Mouse (Mus musculus): ENCODE measurements around the gene Zfand4.
"Not testable (repeated sequence)": the region's sequence is repeated elsewhere in the genome, so short reads cannot be mapped to it uniquely, and the experiment has no call there.

Gene Zfand4

DNA sequence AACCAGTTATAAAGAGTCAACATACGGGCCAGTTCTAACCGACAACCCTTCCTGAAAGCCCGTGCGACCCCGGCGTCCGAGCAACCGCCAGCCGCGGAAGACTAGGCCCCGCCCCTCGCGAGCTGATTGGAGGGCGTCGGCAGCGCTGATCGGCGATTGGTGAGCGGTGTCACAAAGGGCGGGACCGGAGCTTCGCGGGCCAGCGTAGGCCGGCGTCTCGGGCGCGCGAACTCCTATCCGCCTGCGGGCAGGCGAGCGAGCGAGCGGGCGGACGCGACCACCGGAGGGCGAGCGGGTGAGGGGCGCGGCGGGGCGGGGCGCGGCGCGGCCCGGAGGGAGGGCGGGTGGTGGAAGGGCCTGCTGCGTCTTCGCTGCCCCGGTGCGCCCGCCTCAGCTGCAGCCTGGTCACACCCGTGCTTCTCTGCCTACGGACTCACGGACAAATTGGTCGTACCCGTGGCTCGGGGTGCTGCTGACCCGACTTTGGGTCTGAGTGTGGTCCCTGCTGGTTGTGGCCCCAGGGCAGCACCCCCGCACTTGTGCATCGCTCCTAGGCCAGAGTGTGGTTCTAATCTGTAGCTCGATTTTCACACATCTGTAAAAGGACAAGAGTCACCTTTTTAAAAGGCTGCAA lies at the start of gene Zfand4:
TSS of gene Zfand4 (plus strand) at position 205 of the 634 bp plus-strand sequence.
- in situ Hi-C loops (cut with MboI, MseI), result no loop called here

DNA sequence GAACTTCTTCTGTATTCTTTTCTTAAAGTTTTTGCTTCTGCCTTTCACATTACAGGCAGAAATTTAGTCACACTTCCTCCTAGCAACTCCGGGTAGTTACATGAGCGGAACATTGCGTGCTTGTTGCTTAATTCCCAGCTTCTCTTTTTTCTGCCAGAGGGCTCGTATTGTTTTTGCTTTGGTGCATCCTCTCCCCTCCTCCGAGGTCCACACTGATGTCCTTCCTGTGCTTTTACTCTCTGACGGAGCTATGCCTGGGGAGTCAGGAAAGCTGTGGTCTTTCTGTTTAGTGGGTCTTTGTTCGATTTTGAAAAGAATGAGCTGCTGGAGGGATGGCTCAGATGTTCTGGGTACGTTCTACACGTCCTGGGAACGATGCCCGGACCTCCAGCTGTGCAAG lies 36.3 kb upstream of the Zfand4 start:
- in situ Hi-C loops (cut with MboI, MseI), result no loop called here

DNA sequence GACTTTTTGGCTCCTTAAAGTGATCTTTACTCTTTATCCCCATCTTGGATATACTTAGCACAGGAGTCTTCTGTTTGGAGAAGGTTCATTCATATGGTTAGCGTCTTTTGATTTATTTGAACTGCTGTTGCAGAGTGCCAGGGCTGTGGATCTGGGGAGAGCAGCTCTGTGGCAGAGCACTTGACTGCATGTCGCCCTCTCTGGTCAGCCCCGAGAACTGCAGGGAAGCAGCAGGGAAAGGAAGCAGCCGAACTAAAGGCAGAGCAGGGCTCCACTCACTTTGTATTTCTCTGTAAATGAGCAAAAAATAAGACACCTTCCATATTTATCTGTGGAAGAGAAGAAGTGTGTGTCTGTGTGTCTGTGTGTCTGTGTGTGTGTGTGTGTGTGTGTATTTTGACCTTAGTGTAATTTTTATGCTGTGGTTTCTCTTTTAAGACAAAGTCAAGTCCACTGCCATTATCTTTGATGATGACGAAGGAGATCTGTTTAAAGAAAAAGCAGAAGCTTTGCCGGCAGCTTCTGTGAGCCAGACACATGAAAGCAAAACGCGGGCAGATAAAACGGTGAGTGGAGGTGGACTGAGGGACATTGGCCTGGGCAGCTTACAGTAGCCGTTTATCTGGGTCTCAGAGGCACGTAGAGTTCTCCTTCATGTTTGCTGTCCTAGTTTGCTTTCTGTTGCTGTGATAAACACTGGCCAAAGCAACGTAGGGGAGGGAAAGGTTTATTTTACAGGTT lies 35.1 kb upstream of the Zfand4 start:
- in situ Hi-C loops (cut with MboI, MseI), result no loop called here

DNA sequence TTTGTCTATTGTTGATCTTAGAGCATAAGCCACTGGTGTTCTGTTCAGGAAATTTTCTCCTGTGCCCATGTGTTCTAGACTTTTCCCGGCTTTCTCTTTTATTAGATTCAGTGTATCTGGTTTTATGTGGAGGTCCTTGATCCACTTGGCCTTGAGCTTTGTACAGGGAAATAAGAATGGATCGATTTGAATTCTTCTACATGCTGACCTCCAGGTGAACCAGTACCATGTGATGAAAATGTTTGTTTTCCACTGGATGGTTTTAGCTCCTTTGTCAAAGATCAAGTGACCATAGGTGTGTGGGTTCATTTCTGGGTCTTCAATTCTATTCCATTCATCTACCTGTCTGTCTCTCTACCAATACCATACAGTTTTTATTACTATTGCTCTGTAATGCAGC lies 29.2 kb upstream of the Zfand4 start:
- in situ Hi-C loops (cut with MboI, MseI), result not testable (repeated sequence)

DNA sequence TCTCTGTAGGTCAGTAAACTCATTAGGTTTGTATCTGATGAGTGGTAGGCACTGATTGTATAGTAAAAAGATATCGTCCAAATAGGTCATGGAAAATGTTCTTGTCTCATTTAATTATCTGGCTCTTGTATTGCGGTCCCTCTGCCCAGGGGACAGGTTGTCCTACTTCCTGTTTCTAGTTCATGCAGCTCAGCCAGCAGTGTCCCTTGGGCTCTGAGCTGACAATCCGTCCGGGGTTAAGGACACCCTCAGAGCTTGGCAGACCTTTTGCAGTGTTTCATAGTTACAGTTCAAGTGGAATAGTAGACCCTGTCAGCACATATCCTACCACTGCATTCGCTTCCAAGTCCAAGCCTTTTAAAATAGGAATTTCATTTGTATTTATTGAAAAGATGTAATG lies 28.7 kb upstream of the Zfand4 start:
- in situ Hi-C loops (cut with MboI, MseI), result no loop called here

DNA sequence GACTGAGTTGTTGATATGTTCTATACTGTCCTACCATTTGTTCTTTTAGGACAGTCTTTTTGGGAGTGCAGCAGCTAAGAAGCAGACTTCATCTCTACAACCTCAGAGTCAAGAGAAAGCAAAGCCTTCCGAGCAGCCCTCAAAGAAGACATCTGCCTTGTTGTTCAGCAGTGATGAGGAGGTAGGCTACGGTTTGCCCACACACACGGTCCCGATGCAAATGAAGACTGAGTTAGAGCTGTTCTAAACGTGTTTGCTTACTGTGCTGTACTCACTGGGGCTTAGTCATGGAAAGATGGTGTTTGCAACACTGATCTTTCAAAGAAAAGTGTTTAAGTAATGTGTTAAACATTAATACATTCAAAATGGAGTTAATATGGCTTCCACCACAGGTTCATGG lies 25.9 kb upstream of the Zfand4 start:
- in situ Hi-C loops (cut with MboI, MseI), result no loop called here

- in situ Hi-C loops (cut with MboI, MseI), result no loop called here
Observed at GRCm38 (mm10) chr6:116240371-116240770, 23.7 kb upstream of the Zfand4 start.

DNA sequence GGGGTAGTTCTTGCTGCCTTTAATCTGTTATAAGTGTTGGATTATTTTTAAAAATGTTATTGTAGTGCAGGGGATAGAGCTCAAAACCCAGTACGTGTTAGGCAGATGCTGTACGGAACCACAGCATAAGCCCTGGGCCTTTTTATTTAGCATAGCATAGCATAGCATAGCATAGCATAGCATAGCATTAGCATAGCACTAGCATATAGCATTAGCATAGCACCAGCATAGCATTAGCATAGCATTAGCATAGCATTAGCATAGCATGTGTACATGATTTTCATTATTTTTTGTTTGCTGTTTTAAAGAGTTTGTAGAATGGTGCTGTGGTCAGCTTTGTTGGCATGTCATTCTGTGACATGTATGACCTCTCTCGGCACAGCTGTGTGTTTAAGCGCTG lies 4.4 kb upstream of the Zfand4 start:
- in situ Hi-C loops (cut with MboI, MseI), result no loop called here

- in situ Hi-C loops (cut with MboI, MseI), result no loop called here
Observed at GRCm38 (mm10) chr6:116260481-116260880, 3.5 kb upstream of the Zfand4 start.

DNA sequence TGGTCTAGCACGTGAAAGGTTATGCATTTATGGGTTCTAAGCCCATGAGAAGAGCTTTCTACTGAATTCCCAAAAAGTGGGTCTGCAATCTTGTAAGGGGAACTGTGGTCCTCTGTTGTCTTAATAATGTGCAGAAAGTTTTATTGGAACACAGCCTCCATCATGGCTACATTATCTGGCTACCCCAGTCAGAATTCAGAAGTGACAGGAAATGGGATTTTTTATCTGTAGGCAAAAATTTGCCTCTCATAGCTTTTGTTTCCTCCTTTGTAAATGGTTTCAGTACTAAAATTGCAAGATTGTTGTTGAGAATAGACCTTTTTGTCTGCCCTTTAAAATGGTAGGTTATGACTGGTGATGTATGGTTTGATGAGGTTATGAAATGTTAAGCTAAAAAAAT lies 1.2 kb upstream of the Zfand4 start:
- in situ Hi-C loops (cut with MboI, MseI), result no loop called here

DNA sequence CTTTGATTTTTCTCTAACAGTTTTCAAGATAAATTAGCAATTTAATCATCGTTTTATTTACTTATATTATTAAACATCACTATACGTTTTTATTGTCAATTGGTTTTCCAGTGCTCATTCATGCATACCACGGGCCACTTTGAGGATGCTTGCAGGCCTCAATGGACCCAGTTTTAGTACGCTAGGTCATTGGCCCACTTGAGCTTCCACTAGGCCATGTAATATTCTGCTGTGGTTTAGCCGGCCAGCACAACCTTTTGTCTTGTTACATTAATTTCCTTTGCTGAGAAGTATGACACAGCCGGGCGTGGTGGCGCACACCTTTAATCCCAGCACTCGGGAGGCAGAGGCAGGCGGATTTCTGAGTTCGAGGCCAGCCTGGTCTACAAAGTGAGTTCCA lies 814 bp downstream of the Zfand4 start:
- in situ Hi-C loops (cut with MboI, MseI), result no loop called here

DNA sequence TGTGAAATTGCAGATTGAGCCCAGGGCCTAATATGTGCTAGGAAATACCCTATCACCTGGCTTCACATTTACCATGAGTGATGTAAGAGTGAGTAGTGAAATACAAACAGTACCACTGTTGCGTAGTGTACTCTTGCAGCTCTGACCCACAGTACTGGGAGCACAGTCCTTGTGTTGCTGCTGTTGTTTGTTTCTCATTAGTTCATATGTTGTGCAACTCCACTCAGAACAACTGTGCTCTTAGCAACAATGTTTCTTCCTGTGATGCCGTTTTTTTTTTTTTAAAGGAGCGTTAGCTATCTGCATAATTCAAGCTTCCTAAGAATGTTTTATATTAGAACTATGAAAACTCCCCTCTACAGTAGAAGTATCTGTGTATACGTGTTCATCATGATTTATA lies 1.6 kb downstream of the Zfand4 start:
- in situ Hi-C loops (cut with MboI, MseI), result no loop called here

GRCm38 (mm10) chr6:116266273-116267109 lies 2.5 kb downstream of the Zfand4 start:
- in situ Hi-C loops (cut with MboI, MseI), result no loop called here

DNA sequence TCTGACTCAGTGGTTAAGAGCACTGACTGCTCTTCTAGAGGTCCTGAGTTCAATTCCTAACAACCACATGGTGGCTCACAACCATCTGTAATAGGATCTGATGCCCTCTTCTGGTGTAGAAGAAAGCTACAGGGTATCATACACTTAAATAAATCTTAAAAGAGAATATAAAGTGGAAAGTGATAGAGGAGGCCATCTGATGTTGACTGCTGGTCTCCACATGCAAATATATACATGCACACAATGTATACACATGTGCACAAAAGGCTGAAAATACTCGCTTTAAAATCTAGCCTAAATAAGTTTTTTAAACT lies 3.0 kb downstream of the Zfand4 start:
- in situ Hi-C loops (cut with MboI, MseI), result no loop called here

- in situ Hi-C loops (cut with MboI, MseI), result no loop called here
Observed at GRCm38 (mm10) chr6:116275695-116276094, 11.7 kb downstream of the Zfand4 start.

- in situ Hi-C loops (cut with MboI, MseI), result no loop called here
Observed at GRCm38 (mm10) chr6:116278679-116279317, 14.8 kb downstream of the Zfand4 start.

GRCm38 (mm10) chr6:116281014-116281413 lies 17.0 kb downstream of the Zfand4 start:
- in situ Hi-C loops (cut with MboI, MseI), result loop anchor here (5.0 kb wide), 1 partner anchor 286 kb away; no protein-coding TSS in a partner anchor

- in situ Hi-C loops (cut with MboI, MseI), result loop anchor here (5.0 kb wide), 1 partner anchor 285 kb away; no protein-coding TSS in a partner anchor
Observed at GRCm38 (mm10) chr6:116282546-116282945, 18.5 kb downstream of the Zfand4 start.

GRCm38 (mm10) chr6:116283280-116283679 lies 19.3 kb downstream of the Zfand4 start:
- in situ Hi-C loops (cut with MboI, MseI), result loop anchor here (5.0 kb wide), 1 partner anchor 284 kb away; no protein-coding TSS in a partner anchor

DNA sequence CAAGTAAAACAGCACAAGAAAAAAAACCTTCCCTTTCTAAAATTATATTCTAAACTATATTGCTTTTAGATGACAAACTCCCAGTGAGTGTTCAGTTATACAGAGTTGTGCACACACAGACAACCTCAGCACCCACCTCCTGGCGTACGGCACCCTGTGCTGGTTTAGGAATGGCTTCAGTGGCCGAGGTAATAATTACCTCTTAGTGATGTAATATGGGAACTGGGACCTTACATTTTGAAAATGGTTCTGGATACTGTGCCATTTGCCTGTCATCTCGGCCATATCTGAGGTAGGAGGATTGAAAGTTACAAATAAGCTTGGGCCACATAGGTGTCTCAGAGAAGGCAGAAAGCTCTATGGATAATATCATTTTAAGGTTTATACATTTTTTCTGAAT lies 22.3 kb downstream of the Zfand4 start:
- in situ Hi-C loops (cut with MboI, MseI), result no loop called here

DNA sequence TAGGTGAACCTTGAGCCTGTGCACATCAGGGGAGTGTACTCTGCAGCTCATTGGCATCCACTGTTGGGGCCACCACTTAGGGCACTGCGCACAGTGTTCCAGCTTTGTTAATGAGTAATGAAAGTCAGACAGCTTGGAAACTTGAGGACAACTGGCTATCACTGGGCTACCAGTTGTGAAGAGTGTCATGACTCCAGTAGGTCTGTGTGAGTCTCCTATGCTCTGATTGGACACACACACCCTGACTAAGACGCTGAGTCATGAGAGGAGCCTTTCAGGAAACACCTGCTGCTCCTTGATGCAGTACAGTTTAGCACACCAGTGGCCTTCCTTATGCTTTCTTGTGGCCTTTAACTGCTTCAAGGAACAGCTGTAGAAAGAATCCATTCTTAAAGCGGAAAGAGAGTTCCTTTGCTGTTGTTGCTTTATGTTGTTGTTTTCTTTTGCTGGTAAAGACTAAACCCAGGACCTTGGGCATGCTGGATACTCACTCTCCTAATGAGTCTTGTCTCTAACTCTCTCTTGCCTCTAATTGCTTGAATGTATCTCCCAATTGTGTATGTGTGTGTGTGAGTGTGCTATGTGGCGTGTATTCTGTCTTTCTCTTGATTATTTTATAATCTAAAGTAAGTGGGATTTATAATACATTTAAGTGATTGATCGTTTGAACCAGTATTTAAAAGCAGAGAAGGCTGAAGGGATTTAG lies 23.0 kb downstream of the Zfand4 start:
- in situ Hi-C loops (cut with MboI, MseI), result no loop called here
